Mouse (Mus musculus): ENCODE results near the gene Pla2g12b.

The Pla2g12b gene

GRCm38 (mm10) chr10:59413711-59414110 lies 10.3 kb downstream of the Pla2g12b start:
- DNase-seq (ENCODE audit: extremely low read depth, low read depth) = no peak

GRCm38 (mm10) chr10:59416623-59417022 lies 13.2 kb downstream of the Pla2g12b start:
- no peak for DNase-seq (ENCODE audit: extremely low read depth, low read depth)

- no peak for DNase-seq (ENCODE audit: extremely low read depth, low read depth)
Observed at GRCm38 (mm10) chr10:59419516-59419915, 16.1 kb downstream of the Pla2g12b start.

- no peak for DNase-seq (ENCODE audit: extremely low read depth, low read depth)
Observed at GRCm38 (mm10) chr10:59424453-59424852, 21.0 kb downstream of the Pla2g12b start.

GRCm38 (mm10) chr10:59425369-59425768 lies 21.9 kb downstream of the Pla2g12b start:
- no peak for DNase-seq (ENCODE audit: extremely low read depth, low read depth)

- DNase-seq (ENCODE audit: extremely low read depth, low read depth) = no peak
Observed at GRCm38 (mm10) chr10:59426371-59426770, 22.9 kb downstream of the Pla2g12b start.

GRCm38 (mm10) chr10:59429448-59430135 lies 26.1 kb downstream of the Pla2g12b start:
- DNase-seq (ENCODE audit: extremely low read depth, low read depth) = no peak

- DNase-seq (ENCODE audit: extremely low read depth, low read depth) = peak; percentile 85
Observed at GRCm38 (mm10) chr10:59430701-59431218, 27.3 kb downstream of the Pla2g12b start.

- DNase-seq (ENCODE audit: extremely low read depth, low read depth) = no peak
Observed at GRCm38 (mm10) chr10:59435746-59436145, 32.3 kb downstream of the Pla2g12b start.

- no peak for DNase-seq (ENCODE audit: extremely low read depth, low read depth)
Observed at GRCm38 (mm10) chr10:59438651-59439050, 35.2 kb downstream of the Pla2g12b start.

- no peak for DNase-seq (ENCODE audit: extremely low read depth, low read depth)
Observed at GRCm38 (mm10) chr10:59439508-59439931, 36.1 kb downstream of the Pla2g12b start.

GRCm38 (mm10) chr10:59440177-59440576 lies 36.7 kb downstream of the Pla2g12b start:
- no peak for DNase-seq (ENCODE audit: extremely low read depth, low read depth)

GRCm38 (mm10) chr10:59441735-59442134 lies 38.3 kb downstream of the Pla2g12b start, which contains the start of gene Oit3:
Gene Oit3, minus strand, starts transcription at chr10:59441778.
- no peak for DNase-seq (ENCODE audit: extremely low read depth, low read depth)

GRCm38 (mm10) chr10:59443212-59443611 lies 39.8 kb downstream of the Pla2g12b start:
- DNase-seq (ENCODE audit: extremely low read depth, low read depth) = no peak

GRCm38 (mm10) chr10:59444106-59444505 lies 40.6 kb downstream of the Pla2g12b start:
- DNase-seq (ENCODE audit: extremely low read depth, low read depth) = no peak

- DNase-seq (ENCODE audit: extremely low read depth, low read depth) = no peak
Observed at GRCm38 (mm10) chr10:59444635-59445034, 41.2 kb downstream of the Pla2g12b start.

- no peak for DNase-seq (ENCODE audit: extremely low read depth, low read depth)
Observed at GRCm38 (mm10) chr10:59446911-59447437, 43.5 kb downstream of the Pla2g12b start.

- no peak for DNase-seq (ENCODE audit: extremely low read depth, low read depth)
Observed at GRCm38 (mm10) chr10:59447546-59447945, 44.1 kb downstream of the Pla2g12b start.

- peak; percentile 18 for DNase-seq (ENCODE audit: extremely low read depth, low read depth)
Observed at GRCm38 (mm10) chr10:59451839-59452238, 48.4 kb downstream of the Pla2g12b start.

- DNase-seq (ENCODE audit: extremely low read depth, low read depth) = no peak
Observed at GRCm38 (mm10) chr10:59454631-59455030, 51.2 kb downstream of the Pla2g12b start.

- no peak for DNase-seq (ENCODE audit: extremely low read depth, low read depth)
Observed at GRCm38 (mm10) chr10:59459767-59460166, 56.3 kb downstream of the Pla2g12b start.

GRCm38 (mm10) chr10:59462307-59462706 lies 58.8 kb downstream of the Pla2g12b start:
- no peak for DNase-seq (ENCODE audit: extremely low read depth, low read depth)

- no peak for DNase-seq (ENCODE audit: extremely low read depth, low read depth)
Observed at GRCm38 (mm10) chr10:59465546-59465945, 62.1 kb downstream of the Pla2g12b start.

Data from MEL-GATA-1-ER (cell line).